In the genomic region with DNA sequence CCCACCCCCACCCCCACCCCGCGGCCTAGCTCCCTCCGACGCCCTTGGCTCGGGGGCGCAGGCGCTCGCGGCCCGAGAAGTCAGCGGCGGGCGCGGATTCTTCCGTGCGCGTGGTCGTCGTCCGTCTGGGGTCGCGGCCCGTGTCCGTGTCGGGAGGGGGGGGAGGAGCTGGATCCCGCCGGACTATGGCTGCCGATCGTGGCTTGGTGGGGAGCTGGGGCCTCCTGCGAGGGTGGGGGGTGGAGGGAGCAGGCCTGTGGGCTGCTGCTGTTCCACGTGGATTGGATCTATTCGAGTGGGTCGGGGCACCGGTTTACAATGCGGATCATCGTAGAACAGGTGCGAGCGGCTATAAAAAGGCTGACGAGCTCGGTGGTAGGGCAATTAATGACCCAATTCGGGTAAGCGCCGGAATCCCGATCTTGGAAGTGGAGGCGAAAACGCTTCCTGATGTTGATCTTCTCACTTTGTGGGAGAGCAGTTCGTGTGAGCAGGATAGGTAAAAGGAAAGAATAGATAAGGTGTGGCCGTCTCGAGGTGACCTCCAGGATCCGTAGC, we compare ENCODE assay signal across 8 mouse cellular contexts. TPM values are rescaled to one million over a fixed set of nuclear protein-coding genes. Genes with fewer than 3 reads are reported as not detected.
DNase-seq lines count a peak whose midpoint lies in the region; ATAC-seq lines count a peak whose summit lies in the region.

No protein-coding gene starts in this region.

- peaks cover 16% of the 10 kb centered on the region for H3K4me1 ChIP-seq in heart, embryonic 13.5 days
- H3K4me1 ChIP-seq in midbrain, embryonic 13.5 days (replicated peaks) = peaks cover 12% of the 10 kb centered on the region

- peaks cover 14% of the 10 kb centered on the region for H3K36me3 ChIP-seq in heart, embryonic 13.5 days
- no peaks in the 10 kb centered on the region for H3K36me3 ChIP-seq in midbrain, embryonic 13.5 days

- H3K4me2 ChIP-seq in heart, embryonic 13.5 days = peak overlapping the region; percentile 69
- peak overlapping the region; percentile 58 for H3K4me2 ChIP-seq in midbrain, embryonic 13.5 days (replicated peaks)

- H3K4me3 ChIP-seq in heart, embryonic 13.5 days = peak overlapping the region; percentile 74
- H3K4me3 ChIP-seq in midbrain, embryonic 13.5 days (replicated peaks) = peak overlapping the region; percentile 58

- peak overlapping the region; percentile 99 for H3K27ac ChIP-seq in heart, embryonic 13.5 days (replicated peaks)
- peak overlapping the region; percentile 88 for H3K27ac ChIP-seq in midbrain, embryonic 13.5 days

- no peaks in the 10 kb centered on the region for H3K9me3 ChIP-seq in heart, embryonic 13.5 days
- H3K9me3 ChIP-seq in midbrain, embryonic 13.5 days = no peaks in the 10 kb centered on the region

- no peaks in the 10 kb centered on the region for H3K27me3 ChIP-seq in heart, embryonic 13.5 days (replicated peaks)
- no peaks in the 10 kb centered on the region for H3K27me3 ChIP-seq in midbrain, embryonic 13.5 days

- ATAC-seq in heart, embryonic 13.5 days (ENCODE audit: extremely low read depth, insufficient number of reproducible peaks, low FRiP score, low TSS enrichment) = no peak
- ATAC-seq in midbrain, embryonic 13.5 days = peak; percentile 5

- peak overlapping the region; percentile 93 for H3K9ac ChIP-seq in heart, embryonic 13.5 days
- H3K9ac ChIP-seq in midbrain, embryonic 13.5 days (replicated peaks) = peak overlapping the region; percentile 72

- DNase-seq in adrenal gland, postnatal 10 days = peak; percentile 31
- no peak for DNase-seq in adrenal gland, adult 8-10 months
- DNase-seq in 3134 (ENCODE audit: extremely low read depth, insufficient read length, low spot score) = peak; percentile 22
- DNase-seq in cerebellum, adult 9-10 months = peak; percentile 39
- DNase-seq in layer of hippocampus, adult 9-11 months = peak; percentile 9
- DNase-seq in testis, postnatal 10 days (ENCODE audit: low spot score) = peak; percentile 59

- WGBS in heart, embryonic 13.5 days = 11% methylated on average over 26 of the region's 50 CpGs
- WGBS in midbrain, embryonic 13.5 days = 23% methylated on average over 25 of the region's 50 CpGs

RNA-seq across cellular contexts. Expression of a gene that starts 0.8 kb away (rescaled TPM):
- total RNA-seq in adrenal gland, postnatal 10 days (2021) = 100 to 1,000 TPM; 174 to 178 TPM
- 100 to 1,000 TPM; 171 to 259 (median 210) TPM for total RNA-seq in adrenal gland, adult 8-10 months (2022)
- 383 and 413 TPM in 2 replicates for polyA plus RNA-seq in heart, embryonic 13.5 days (2015; fragmentation: Nextera tagmentation; extraction: Ambion mirVana)
- 210 and 217 TPM in 2 replicates for polyA plus RNA-seq in midbrain, embryonic 13.5 days (2015; fragmentation: Nextera tagmentation; extraction: Ambion mirVana)
